Mouse (Mus musculus) G1E (cell line): ENCODE measurements around the gene Ptgfrn.

ENCODE experiments used
- CTCF ChIP-seq: IDR thresholded peaks from 2 replicates; pipeline ENCODE4 v1.5.1; 2012; ENCODE audit warnings: low read depth, low read length, inconsistent platforms, mixed read lengths
- GATA1 ChIP-seq: IDR thresholded peaks from 2 replicates; pipeline ENCODE4 v1.6.1; 2012; ENCODE audit warnings: borderline replicate concordance, low read length, inconsistent platforms, mixed read lengths
- GATA2 ChIP-seq: IDR thresholded peaks from 2 replicates; pipeline ENCODE4 v1.6.1; 2012; ENCODE audit warnings: low read depth, low read length, inconsistent platforms, borderline replicate concordance
- POLR2AphosphoS5 ChIP-seq: IDR thresholded peaks from 2 replicates; pipeline ENCODE4 v1.6.1; 2012; ENCODE audit warnings: low read depth, low read length, inconsistent platforms; ENCODE audit not compliant: insufficient replicate concordance
- TAL1 ChIP-seq: conservative IDR thresholded peaks from 2 replicates; pipeline ENCODE4 v1.6.1; 2012; ENCODE audit warnings: low read depth, low read length, inconsistent platforms, mixed read lengths

DNA sequence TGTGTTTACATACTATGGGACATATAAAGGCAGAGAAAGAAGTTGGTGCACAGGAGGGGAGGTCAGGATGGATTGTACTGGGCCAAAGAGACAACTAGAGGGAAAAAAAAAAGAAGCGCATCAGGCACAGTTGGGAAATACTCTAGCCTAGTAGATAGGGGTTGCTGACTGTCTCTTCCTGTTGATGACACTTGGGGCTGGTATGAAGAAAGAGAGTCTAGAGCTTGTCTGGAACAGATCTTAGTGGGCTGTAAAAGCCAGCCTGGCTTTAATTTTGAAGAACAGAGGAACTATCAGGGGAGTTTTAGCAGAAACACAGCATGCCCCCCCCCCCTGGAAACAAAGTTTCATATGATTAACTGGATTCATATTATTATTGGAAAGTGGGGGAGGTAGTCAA, 79.4 kb downstream of the Ptgfrn start:
- TF ChIP-seq CTCF: no peak
- no peak for TF ChIP-seq GATA1
- TF ChIP-seq TAL1: no peak
- no peak for TF ChIP-seq POLR2AphosphoS5
- no peak for TF ChIP-seq GATA2
